Mouse (Mus musculus) liver, embryonic 15.5 days (tissue): ENCODE data around the gene Pkd2l1. TPM values are rescaled to one million over a fixed set of nuclear protein-coding genes. Genes with fewer than 3 reads are reported as not detected.

ENCODE experiments used
- ATAC-seq: fragments of 200-750 bp; cut with Nextera tagmentation; 2 replicates; pipeline ENCODE4 v1.8.0; 2017; ENCODE audit warnings: moderate number of reproducible peaks, mild to moderate bottlenecking, moderate library complexity; ENCODE audit not compliant: insufficient read depth
- H3K27ac ChIP-seq: fragments of 300-500 bp; sonication (generic); replicated peaks from 2 replicates; pipeline ENCODE4 v1.5.1; 2015; ENCODE audit warnings: mild to moderate bottlenecking, inconsistent platforms
- H3K27me3 ChIP-seq: fragments of 300-500 bp; sonication (generic); 2 replicates; pipeline ENCODE4 v1.6.1; 2015; ENCODE audit warnings: mild to moderate bottlenecking, inconsistent platforms
- H3K36me3 ChIP-seq: fragments of 300-500 bp; sonication (generic); replicated peaks from 2 replicates; pipeline ENCODE4 v1.6.1; 2015; ENCODE audit warnings: moderate library complexity, mild to moderate bottlenecking, inconsistent platforms
- H3K4me1 ChIP-seq: fragments of 300-500 bp; sonication (generic); replicated peaks from 2 replicates; pipeline ENCODE4 v1.6.1; 2015; ENCODE audit warnings: inconsistent platforms
- H3K4me2 ChIP-seq: fragments of 300-500 bp; sonication (generic); 2 replicates; pipeline ENCODE4 v1.6.1; 2015; ENCODE audit warnings: moderate library complexity, mild to moderate bottlenecking, inconsistent platforms
- H3K4me3 ChIP-seq: fragments of 300-500 bp; sonication (generic); replicated peaks from 2 replicates; pipeline ENCODE4 v1.5.1; 2015; ENCODE audit warnings: mild to moderate bottlenecking, inconsistent platforms
- H3K9ac ChIP-seq: fragments of 300-500 bp; sonication (generic); 2 replicates; pipeline ENCODE4 v1.6.1; 2015; ENCODE audit warnings: moderate library complexity, mild to moderate bottlenecking, inconsistent platforms
- H3K9me3 ChIP-seq: fragments of 300-500 bp; sonication (generic); replicated peaks from 2 replicates; pipeline ENCODE4 v1.6.1; 2016; ENCODE audit warnings: inconsistent platforms
- WGBS: fragments of 180-500 bp; shearing (Covaris S2); methylation state at CpG from one replicate; pipeline ENCODE4 v1.1.7; 2015; ENCODE audit warnings: mixed read lengths; ENCODE audit not compliant: insufficient replicate concordance; 5-methylcytosine and 5-hydroxymethylcytosine counted together
- polyA plus RNA-seq: library from polyadenylated mRNA; unstranded; fragments of >200 nt; fragmentation: Nextera tagmentation; extraction: Ambion mirVana; gene quantifications from 2 replicates; pipeline ENCODE4 v1.2.1, GENCODE M21; 2015

Gene Pkd2l1
- polyA plus RNA-seq, 1 experiment from 2014 or later, result not detected

DNA sequence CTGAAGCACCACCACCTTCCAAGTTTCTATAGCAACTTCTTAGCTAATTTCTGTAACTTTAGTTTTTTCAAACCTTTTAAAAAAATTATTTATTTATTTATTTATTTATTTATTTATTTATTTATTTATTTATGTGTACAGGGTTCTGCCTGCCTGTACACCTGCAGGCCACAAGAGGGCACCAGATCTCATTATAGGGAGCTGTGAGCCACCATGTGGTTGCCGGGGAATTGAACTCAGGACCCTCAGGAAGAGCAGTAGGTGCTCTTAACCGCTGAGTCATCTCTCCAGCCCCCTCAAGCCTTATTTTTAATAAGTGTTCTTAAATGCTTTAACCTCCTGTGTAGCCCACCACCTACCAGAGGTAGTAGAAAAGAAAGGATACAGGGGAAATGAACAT lies 6.7 kb upstream of the Pkd2l1 start:
- Histone ChIP-seq H3K4me2 (no peak overlapping the region), H3K4me3 (no peak overlapping the region), H3K9ac (no peak overlapping the region), H3K27ac (no peak overlapping the region), H3K9me3 (no peaks in the 10 kb centered on the region), H3K27me3 (0 out of 2 replicates have a peak, but pooled peaks cover 1% of the 10 kb centered on the region), H3K4me1 (no peaks in the 10 kb centered on the region), H3K36me3 (no peaks in the 10 kb centered on the region)
- 78% methylated on average over 2 of the region's 2 CpGs for WGBS
- no peak for ATAC-seq

DNA sequence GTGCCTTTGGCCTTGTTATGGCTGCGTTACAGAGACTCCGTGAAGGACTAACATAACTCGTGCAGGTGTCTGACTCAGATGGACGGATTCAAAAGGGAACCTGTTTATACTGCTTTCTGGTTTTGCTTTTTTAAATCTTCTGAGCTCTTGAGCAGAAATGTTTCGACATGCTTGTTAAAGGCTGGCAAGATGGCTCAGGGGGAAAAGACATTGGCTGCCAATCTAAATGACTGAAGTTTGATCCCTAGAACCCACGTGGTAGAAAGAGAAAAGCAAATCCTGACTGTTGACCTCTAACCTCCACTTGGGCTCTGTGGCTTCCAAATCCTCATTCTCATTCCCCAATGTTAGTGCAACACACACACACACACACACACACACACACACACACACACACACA lies 6.3 kb upstream of the Pkd2l1 start:
- 0 out of 2 replicates have a peak, but pooled peaks cover 6% of the 10 kb centered on the region for H3K27me3 ChIP-seq
- no peak for ATAC-seq

DNA sequence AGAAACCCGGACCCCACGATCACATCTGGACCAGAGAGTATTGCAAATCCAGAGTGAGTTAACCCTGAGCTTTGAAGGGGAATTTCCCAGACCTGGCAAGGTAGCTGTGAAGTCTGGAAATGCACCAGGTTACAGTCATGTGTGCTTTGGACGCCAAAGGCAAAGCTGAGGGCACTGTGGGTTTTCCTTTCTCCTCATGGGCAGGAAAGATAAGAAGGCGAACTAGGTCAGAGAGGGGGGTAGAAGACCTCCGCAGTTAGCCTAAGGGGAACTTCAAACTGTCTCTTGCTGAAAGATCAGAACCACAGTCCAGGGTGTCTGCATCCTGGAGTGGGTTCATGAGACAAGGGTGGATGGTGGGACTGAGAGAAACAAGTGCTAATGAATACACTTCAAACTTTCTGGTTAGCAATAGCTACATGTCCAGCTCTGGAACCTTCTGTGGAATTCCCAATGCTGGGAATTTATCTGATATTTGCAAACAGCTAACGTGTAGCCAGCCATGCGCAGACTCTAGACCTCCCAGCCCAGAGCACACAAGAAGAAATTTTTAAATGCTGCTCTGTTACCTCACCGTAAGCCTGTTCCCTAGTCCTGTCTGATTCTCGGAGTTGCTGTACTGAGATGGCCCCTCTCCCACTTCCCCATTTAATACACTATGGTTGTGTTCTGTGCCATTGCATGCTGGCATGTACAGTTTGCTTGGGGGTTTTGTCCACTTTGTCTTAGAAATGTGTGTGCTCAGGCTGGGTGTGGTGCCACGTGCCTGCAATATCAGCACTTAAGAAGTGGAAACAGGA lies 5.0 kb upstream of the Pkd2l1 start:
- Histone ChIP-seq H3K9me3 (no peaks in the 10 kb centered on the region), H3K9ac (no peak overlapping the region), H3K4me2 (no peak overlapping the region), H3K4me3 (no peak overlapping the region), H3K27me3 (peaks cover 17% of the 10 kb centered on the region; the same call in 1 of the 2 replicates), H3K36me3 (no peaks in the 10 kb centered on the region), H3K4me1 (no peaks in the 10 kb centered on the region), H3K27ac (no peak overlapping the region)
- ATAC-seq, result no peak
- 21% methylated on average over 10 of the region's 10 CpGs for WGBS

More for the DNA sequence above, 6.3 kb upstream of the Pkd2l1 start:
- Histone ChIP-seq H3K4me1 (no peaks in the 10 kb centered on the region), H3K9ac (no peak overlapping the region), H3K36me3 (no peaks in the 10 kb centered on the region), H3K4me2 (no peak overlapping the region), H3K27ac (no peak overlapping the region), H3K4me3 (no peak overlapping the region), H3K9me3 (no peaks in the 10 kb centered on the region)
- WGBS, result 82% methylated on average over 6 of the region's 6 CpGs

DNA sequence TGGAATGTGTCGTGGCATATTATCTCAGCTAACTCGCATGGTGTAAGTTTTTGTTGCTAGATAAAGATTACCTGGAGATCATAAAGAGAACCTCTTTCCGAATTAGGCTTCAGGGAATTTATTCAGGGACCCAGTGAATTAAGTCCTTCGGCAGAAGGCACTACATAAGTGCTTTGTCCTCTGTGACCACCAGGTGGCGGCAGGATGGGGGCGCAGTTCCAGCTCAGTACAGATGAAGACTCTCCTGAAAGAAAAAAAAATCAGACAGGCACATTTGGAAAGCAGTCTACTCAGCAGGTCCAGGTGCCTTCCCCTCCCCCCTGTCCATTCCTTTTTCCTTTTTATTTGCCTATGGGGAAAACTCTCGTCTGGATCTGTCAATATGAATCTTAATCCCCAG lies 2.9 kb upstream of the Pkd2l1 start:
- Histone ChIP-seq H3K27ac (no peak overlapping the region), H3K9me3 (no peaks in the 10 kb centered on the region), H3K4me3 (no peak overlapping the region), H3K27me3 (peaks cover 17% of the 10 kb centered on the region; the same call in 1 of the 2 replicates), H3K4me2 (no peak overlapping the region), H3K36me3 (no peaks in the 10 kb centered on the region), H3K4me1 (no peaks in the 10 kb centered on the region), H3K9ac (no peak overlapping the region)
- no peak for ATAC-seq
- 15% methylated on average over 7 of the region's 7 CpGs for WGBS

DNA sequence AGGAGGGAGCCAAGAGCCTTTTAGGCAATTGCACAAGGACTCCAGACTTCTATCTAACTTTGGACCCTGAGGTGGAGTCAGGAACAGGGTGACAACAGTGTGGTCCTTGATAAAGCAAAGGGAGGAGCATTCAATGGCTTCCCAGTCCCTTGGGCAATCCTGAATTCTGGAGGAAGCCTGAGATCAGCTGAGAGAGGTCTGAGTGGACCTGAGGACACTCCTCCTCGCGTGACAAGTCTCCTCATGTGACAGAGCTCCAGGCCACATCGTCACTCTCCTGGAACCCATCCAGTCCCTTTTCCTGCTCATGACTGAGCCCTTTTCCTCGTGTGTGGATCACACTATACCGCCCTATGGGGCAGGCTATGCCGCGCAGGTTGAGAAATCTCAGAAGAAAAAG lies 1.7 kb upstream of the Pkd2l1 start:
- no peaks in the 10 kb centered on the region for H3K9me3 ChIP-seq
- H3K4me2 ChIP-seq, result no peak overlapping the region
- 67% methylated on average over 7 of the region's 7 CpGs for WGBS

DNA sequence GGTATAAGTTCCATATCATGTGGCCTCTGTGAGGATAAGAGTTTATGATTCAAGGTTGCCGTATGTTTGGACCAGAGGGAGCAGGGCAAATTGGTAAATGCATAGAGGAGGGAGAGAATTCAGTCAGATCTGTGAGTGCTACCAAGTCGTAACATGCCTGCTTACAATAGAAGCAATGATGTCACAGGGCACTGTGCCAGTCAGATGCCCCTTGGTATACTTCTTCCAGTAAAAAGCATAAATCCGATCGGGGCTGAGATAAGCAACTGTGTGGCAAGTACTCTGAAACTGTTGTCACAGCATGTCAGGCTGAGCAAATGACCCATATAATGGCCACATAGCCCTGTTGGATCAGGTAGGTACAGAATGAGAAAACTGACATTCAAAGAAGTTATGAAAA lies 3.2 kb downstream of the Pkd2l1 start:
- H3K27ac ChIP-seq, result no peak overlapping the region
- no peak overlapping the region for H3K4me3 ChIP-seq
- no peak for ATAC-seq
- H3K36me3 ChIP-seq, result no peaks in the 10 kb centered on the region
- WGBS, result 65% methylated on average over 4 of the region's 4 CpGs
- no peak overlapping the region for H3K4me2 ChIP-seq
- H3K27me3 ChIP-seq, result peaks cover 17% of the 10 kb centered on the region; the same call in 1 of the 2 replicates
- no peak overlapping the region for H3K9ac ChIP-seq
- H3K9me3 ChIP-seq, result no peaks in the 10 kb centered on the region
- H3K4me1 ChIP-seq, result no peaks in the 10 kb centered on the region

More for the DNA sequence above, 1.7 kb upstream of the Pkd2l1 start:
- no peak for ATAC-seq
- Histone ChIP-seq H3K9ac (no peak overlapping the region), H3K36me3 (no peaks in the 10 kb centered on the region), H3K4me3 (no peak overlapping the region), H3K27me3 (peaks cover 17% of the 10 kb centered on the region; the same call in 1 of the 2 replicates), H3K27ac (no peak overlapping the region), H3K4me1 (no peaks in the 10 kb centered on the region)

DNA sequence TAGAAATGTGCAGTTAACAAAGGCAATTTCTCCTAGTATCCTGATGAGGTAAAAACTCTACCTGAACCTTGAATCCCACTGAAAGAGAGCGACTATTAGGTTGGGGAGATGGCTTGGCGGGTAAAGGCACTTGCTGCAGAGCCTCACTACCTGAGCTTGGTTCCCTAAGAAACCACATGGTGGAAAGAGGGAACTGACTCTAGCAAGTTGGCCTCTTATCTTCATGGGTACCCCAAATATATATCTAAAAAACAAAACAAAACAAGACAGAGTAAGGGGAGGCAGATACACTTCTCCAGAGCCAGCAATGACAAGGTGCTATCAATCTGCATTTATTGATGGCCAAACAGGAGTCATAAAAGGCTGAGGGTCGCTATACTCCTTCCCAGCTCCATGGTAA lies 8.3 kb downstream of the Pkd2l1 start:
- Histone ChIP-seq H3K36me3 (no peaks in the 10 kb centered on the region), H3K9ac (no peak overlapping the region), H3K4me1 (no peaks in the 10 kb centered on the region), H3K4me2 (no peak overlapping the region), H3K27me3 (no peaks in the 10 kb centered on the region), H3K9me3 (no peaks in the 10 kb centered on the region), H3K27ac (no peak overlapping the region), H3K4me3 (no peak overlapping the region)
- 44% methylated on average over 3 of the region's 3 CpGs for WGBS
- no peak for ATAC-seq

DNA sequence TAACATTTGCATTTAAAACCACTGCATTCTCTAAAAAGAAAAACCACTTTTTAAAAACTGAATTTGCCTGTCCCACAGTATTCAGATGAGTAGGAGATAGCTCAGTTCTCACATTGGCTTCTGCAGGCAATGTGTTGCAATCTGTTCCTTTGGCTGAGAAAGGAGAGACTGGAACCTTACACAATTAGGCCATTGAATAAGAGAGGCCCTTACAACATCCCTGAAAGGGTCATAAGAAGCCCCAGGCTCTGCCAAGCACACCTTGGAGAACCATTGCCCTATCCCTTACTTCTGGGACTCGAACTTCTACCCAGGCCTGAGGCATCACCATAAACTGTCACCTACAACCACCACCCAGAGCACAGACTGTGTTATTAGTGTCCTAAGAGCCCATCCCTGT lies 11.7 kb downstream of the Pkd2l1 start:
- WGBS, result 46% methylated on average over 1 of the region's 1 CpGs
- Histone ChIP-seq H3K9me3 (no peaks in the 10 kb centered on the region), H3K4me3 (no peak overlapping the region), H3K27ac (no peak overlapping the region), H3K4me1 (no peaks in the 10 kb centered on the region), H3K27me3 (no peaks in the 10 kb centered on the region), H3K36me3 (no peaks in the 10 kb centered on the region), H3K4me2 (no peak overlapping the region), H3K9ac (no peak overlapping the region)
- no peak for ATAC-seq

DNA sequence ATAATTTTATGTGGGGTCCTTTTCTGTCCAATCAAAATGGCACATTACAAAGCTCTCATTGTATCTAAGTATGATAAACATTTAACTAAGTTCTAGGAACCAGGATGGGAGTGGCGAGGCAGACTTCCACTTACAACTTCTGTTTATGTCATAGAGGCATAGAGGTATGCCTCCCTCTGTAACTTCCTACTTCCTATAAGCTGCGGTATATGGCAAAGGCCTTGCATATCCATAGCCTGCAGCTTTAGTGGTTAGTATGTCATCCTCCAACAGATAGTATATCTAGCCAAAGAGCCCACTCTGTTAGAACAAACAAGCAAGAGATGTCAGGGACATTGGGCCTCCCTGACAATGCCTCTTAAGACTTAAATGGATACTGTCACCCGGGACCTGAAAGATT lies 15.5 kb downstream of the Pkd2l1 start:
- Histone ChIP-seq H3K9ac (no peak overlapping the region), H3K4me2 (no peak overlapping the region), H3K27me3 (no peaks in the 10 kb centered on the region), H3K9me3 (no peaks in the 10 kb centered on the region), H3K36me3 (no peaks in the 10 kb centered on the region), H3K27ac (no peak overlapping the region), H3K4me3 (no peak overlapping the region), H3K4me1 (no peaks in the 10 kb centered on the region)
- WGBS, result 51% methylated on average over 3 of the region's 3 CpGs
- no peak for ATAC-seq

DNA sequence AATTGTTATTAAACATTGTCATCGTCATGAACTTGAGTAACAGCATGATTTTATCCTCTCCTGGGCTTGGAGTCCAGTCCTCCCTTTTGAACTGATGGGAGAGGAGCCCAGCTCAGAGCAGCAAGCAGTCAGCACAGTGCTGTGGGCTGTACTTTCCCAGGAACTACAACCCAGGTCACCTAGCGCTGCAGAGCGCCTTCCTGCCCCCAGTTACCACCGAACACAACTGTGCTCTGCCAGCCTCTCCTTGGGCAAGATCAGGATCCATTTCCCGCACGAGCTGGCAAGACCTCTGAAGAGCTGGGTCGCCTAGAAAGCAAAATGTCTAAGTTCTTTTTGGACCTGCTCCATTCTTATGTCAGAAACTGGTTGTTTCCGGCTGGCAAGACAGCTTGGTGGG lies 17.4 kb downstream of the Pkd2l1 start:
- no peaks in the 10 kb centered on the region for H3K36me3 ChIP-seq
- no peak overlapping the region for H3K27ac ChIP-seq
- ATAC-seq, result no peak
- H3K4me1 ChIP-seq, result no peaks in the 10 kb centered on the region
- H3K4me3 ChIP-seq, result no peak overlapping the region
- WGBS, result 51% methylated on average over 8 of the region's 8 CpGs
- no peak overlapping the region for H3K9ac ChIP-seq
- no peaks in the 10 kb centered on the region for H3K27me3 ChIP-seq
- H3K4me2 ChIP-seq, result no peak overlapping the region
- no peaks in the 10 kb centered on the region for H3K9me3 ChIP-seq

DNA sequence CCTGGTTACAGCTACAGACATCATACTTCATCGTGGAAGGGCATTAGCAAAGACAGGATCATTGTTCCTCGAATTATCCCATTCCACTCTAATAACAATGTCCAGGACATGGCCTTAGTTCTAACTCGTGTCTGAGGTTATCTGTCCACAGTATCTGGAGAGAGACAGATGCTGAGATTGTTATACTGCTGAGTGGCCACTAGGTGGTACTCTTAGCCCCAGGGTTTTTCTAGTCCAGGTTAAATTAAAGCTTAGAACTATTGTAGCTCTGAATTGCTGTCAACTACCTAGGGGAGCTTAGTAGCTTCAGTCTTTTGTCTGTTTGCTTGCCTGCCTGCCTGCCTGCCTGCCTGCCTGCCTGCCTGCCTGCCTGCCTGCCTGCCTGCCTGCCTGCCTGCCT lies 30.7 kb downstream of the Pkd2l1 start:
- Histone ChIP-seq H3K9me3 (no peaks in the 10 kb centered on the region), H3K4me1 (no peaks in the 10 kb centered on the region), H3K36me3 (no peaks in the 10 kb centered on the region), H3K4me3 (no peak overlapping the region), H3K9ac (no peak overlapping the region), H3K4me2 (no peak overlapping the region), H3K27ac (no peak overlapping the region), H3K27me3 (peaks cover 19% of the 10 kb centered on the region; the same call in 1 of the 2 replicates)
- WGBS, result 4% methylated on average over 3 of the region's 3 CpGs
- no peak for ATAC-seq

DNA sequence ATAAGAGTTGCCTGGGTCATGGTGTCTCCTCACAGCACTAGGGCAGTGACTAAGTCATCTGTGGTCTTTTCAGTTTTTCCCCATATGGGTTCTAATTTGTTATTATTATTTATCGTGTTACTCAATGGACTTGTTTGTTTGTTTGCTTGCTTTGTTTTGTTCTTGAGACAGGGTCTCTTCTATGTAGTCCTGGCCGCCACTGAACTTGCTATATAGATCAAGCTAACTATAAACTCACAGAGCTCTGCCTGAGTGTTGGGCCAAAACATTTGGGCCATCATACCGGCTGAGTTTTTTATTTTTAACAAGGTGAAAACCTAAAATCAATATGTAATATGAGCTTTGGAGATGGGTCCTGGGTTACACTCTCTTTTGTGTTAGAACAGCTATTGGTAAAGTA lies 32.9 kb downstream of the Pkd2l1 start:
- no peak overlapping the region for H3K27ac ChIP-seq
- no peaks in the 10 kb centered on the region for H3K36me3 ChIP-seq
- 52% methylated on average over 3 of the region's 3 CpGs for WGBS
- no peak for ATAC-seq
- no peak overlapping the region for H3K4me2 ChIP-seq
- peaks cover 29% of the 10 kb centered on the region for H3K27me3 ChIP-seq
- H3K9me3 ChIP-seq, result no peaks in the 10 kb centered on the region
- no peaks in the 10 kb centered on the region for H3K4me1 ChIP-seq
- H3K9ac ChIP-seq, result no peak overlapping the region
- H3K4me3 ChIP-seq, result no peak overlapping the region
